Mouse (Mus musculus) kidney, adult 2 months (tissue): ENCODE measurements around the gene Far1.

Experiments used
- CTCF ChIP-seq: fragments of 200-500 bp; conservative IDR thresholded peaks from 2 replicates; pipeline ENCODE4 v1.5.1; 2011; ENCODE audit warnings: low read depth, mild to moderate bottlenecking, control low read depth, low read length, moderate library complexity, mixed read lengths; ENCODE audit not compliant: insufficient read depth, insufficient read length
- POLR2A ChIP-seq: fragments of 200-500 bp; IDR thresholded peaks from one replicate; pipeline ENCODE4 v1.6.1; 2011; ENCODE audit warnings: low read depth, low read length, control low read depth

DNA sequence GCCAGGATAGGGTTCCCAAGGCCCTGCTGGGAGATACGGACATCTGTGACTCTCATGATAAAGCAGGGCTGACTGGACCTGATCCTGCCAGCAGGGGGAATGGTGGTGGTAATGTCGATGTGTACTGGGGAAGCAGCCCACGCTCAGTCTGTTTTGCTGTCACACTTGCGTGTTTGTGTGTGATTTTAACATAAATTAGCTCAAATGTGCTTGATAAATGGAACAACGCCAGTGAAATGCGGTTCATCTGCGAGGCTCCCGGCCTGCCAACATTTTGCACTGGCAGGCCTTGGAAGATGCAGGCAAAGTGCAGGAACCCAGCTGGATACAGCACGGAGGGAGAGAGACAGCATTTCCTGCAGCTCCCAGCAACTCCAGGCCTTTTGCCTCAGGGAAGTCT, 94.3 kb downstream of the Far1 start:
- TF ChIP-seq CTCF (no peak), POLR2A (no peak)
